Mouse (Mus musculus) c-Kit-negative CD71-positive TER-119-positive erythroid progenitor cells, embryonic 14.5 days (primary cell): ENCODE results near the gene Trappc5.

ENCODE experiments used
- DNase-seq: peaks from one replicate; pipeline ENCODE4 v3.0.0-alpha.2; 2013; ENCODE audit warnings: low read depth, low spot score

Gene Trappc5

DNA sequence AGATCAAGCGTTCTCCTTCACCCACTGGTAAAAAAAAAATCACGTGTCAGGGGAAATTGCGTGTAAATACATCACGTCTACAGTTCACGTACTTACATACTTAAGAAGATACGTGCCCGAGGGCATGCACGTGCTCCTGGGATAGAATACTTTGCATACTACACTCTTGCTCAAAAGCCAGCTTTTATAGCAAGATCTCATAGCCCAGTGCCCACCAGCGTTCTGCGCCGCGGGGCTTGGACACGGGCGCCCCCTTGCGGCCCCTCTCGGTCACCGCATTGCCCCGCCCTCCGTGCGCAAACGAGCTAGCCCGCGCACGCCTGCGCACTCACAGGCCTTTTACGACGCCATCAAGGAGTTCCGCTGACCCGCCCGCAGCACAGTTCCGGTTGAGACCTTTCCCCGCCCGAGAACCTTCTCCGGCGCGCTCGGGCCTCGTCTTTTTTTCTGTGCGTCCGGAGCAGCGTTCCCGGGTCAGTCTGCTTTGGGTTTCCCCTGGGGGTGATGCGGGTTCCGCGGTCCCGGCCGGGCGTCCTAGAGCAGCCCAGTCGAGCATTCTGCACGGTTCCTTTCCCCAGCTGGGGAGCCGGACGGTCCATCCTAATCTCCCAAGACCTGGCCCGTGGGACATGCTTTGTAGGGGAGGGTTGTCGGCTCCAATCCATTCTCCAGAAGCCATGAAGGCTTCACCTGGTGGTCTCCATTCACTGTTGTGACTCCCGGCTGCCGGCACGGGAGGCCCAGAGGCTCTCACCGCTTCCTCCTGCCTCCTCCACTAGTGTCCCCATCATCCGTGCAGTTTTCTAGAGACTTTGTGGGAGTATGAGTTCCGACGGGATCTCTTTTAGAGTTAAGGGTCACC, at the start of gene Trappc5:
Gene Trappc5, plus strand, starts transcription at position 169 of the 862 bp plus-strand sequence.
- peak; percentile 82 for DNase-seq

DNA sequence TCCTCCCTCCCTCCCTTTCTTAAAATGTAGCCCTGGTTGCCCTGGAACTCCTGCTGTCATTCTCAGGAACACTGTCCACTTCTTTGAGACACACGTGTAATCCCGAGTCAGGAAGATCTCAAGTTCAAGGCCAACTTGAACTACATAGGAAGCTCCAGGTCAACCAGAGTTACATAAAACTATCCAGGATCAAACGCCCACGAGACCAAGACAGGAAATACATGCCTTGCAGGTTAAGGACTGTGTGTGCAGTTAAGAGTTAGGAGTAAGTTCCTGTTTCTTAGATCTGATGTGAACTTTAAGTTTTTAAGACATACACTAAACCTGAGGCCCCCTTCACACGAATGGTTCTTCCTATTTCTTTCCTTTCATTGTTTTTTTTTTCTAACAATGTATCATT, 49.1 kb upstream of the Trappc5 start:
- no peak for DNase-seq

DNA sequence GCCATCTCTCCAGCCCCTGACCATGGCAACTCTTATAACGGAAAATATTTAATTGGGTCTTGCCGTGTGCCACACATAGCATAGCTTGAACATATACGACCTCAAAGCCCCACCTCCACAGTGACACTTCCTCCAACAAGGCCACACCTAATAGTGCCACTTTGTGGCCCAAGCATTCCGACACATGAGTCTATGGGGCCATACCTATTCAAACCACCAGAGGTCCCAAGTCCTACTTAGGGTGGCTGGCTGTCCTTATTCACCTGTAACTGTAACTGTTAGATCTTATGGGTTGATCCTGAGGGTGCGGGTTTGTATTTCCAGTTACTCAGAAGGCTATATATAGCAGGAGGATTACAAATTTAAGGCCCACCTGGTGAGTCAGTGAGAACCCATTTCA, 48.1 kb upstream of the Trappc5 start:
- no peak for DNase-seq

DNA sequence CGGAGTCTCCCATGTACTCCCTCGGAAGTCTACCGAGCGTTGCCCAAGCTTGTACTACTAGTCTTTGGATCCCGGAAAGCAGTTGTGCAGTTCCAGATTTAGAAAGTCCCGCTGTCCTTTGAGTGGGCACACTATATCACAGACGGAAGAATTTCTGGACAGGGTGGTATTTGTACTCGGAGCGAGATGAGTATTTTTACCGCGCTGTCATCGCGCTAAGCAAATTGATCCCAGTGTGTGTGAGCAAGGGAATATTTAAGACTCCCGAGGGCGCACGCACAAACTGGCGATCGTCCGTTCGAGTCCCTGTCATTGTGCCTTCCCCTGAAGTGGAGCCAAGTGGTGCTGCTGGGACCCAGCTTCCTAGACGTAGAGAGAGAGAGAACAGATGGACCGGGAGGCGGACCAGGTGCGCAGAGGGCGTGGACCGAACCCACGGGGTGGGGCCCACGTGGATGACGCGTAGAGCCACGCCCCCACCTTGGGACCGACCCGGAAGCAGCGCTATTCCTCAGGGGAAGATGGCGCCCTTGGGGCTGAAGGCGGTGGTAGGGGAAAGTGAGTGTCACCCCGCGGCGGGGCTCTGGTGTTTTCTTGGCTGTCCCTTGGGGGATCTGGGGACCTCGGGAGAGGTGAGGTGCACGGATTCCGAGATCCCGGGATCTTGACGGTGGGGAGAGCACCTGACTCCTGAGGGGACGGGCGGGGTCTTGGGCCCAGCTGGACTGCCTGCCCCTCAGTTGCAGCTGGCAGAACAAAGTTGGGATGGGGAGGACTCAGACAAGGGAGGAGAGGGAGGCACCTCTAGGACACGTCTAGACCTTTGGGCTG, 45.2 kb upstream of the Trappc5 start, which contains the start of gene Stxbp2:
Gene Stxbp2, plus strand, starts transcription at position 309 of the 831 bp plus-strand sequence.
- peak; percentile 72 for DNase-seq

DNA sequence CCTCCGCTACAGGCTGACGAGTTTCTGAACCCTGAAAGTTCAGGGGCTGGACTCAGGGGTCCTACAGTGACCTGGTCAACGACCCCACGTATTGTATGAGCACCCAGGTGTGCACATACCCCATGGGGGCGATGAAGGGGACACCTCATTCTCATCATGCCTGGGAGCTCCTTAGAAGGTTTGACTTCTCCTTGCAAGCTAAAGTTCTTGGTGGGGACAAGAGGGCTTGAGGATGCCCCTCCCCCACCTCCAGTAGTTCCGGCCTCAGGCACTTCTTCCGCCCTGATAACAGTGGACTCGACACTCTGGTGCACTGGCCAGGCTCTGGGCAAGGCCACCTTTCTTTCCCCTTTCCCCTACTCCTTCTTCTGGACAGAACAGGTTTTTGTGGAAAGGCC, 44.6 kb upstream of the Trappc5 start:
- peak; percentile 13 for DNase-seq

DNA sequence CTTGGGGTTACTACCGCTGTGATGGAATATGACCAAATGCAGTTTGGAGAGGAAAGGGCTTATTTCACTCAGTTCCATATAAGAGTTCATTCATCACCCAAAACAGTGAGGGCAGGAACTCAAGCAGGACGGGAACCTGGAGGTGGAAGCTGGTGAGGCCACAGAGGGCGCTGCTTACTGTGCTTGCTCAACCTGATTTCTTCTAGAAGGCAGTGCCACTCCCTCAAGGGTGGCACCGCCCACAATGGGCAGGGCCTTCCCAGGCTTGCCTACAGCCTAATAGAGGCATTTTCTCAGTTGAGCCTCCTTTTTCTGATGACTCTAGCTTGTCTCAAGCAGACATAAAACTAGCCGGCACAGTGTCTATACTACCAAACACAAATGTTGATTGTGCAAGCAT, 30.3 kb upstream of the Trappc5 start:
- no peak for DNase-seq

DNA sequence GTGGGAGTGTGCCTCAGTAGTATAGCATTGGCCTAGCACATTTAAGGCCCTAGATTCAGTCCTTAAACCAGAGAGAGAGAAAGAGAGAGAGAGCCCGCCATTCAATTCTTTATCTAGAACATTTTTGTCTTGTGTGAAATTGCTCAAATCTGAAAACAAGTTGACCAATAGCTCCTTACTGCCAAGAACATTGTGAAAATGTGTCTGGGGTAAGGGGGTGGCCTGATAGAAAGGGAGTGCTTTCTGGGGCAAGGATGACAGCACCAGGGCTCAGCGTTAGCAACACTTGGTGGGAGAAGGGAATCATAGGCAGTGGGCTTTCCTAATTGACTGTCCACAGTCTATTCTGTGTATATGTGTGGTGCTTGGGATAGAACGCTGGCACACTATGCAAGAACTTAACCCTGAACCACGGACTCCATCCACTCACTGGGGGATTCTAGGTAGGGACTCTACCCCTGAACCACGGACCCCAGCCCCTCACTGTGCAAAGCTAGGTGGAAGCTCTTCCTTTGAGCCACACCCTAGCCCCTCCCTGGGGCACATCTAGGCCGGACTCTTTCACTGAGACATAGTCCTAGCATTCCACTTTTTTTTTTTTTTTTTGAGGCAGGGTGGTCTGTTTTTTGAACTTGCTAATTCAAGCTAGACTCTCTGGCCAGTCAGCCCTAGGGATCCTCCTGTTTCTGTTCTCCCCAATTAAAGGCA, 29.1 kb upstream of the Trappc5 start:
- no peak for DNase-seq

DNA sequence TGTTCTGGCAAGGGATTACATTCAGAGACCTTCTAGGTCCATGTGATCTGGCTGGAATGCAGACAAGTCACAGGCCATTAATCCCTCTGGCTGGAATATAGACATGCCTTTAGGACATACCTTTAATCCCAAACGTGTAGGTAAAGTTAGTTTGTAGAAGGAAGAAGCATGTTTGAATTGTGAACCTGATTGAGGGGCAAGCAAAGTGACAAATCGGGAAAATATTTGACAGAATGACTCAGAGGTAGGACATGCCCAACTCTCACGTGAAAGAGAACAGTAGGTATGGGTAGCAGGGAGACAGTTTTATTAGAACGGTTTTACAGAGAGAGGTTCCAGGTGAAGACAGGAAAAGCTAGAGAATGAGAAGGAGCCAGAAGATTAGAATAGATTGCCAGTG, 28.5 kb upstream of the Trappc5 start:
- DNase-seq: no peak

DNA sequence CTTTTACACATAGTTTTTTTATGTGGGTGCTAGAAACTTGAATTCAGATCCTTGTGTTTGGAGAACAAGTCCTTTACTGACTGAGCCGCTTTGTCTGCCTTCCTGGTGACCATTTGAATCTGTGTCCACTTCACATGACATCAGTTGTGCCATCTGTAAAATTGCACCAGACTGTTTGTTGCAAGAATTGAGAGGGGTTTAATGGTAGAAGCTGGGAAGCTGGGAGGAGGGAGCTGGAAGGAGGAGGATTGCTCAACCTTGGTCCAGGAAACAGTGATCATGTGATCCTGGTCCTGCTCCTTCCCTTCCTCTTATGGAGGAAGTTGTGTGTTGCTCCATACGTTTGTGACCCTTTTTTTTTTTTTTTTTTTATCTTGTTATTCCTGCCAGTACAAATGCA, 27.8 kb upstream of the Trappc5 start:
- DNase-seq: no peak

DNA sequence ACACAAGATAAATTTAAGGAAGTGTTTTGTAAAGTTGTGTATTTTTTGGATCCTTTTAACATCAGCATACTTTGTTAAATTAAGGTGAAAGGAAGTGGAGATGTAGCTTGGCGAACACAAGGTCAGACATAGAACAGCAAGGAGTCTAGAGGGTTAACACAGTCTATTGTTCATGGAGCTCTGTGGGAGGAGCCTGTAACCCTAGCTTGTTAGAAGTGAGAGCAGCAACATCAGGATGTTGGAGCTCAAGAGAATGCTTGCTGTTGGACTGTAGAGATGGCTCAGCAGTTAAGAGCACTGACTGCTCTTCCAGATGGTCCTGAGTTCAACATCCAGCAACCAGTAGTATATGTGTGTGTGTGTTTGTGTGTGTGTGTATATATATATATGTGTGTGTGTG, 27.1 kb upstream of the Trappc5 start:
- DNase-seq: no peak

DNA sequence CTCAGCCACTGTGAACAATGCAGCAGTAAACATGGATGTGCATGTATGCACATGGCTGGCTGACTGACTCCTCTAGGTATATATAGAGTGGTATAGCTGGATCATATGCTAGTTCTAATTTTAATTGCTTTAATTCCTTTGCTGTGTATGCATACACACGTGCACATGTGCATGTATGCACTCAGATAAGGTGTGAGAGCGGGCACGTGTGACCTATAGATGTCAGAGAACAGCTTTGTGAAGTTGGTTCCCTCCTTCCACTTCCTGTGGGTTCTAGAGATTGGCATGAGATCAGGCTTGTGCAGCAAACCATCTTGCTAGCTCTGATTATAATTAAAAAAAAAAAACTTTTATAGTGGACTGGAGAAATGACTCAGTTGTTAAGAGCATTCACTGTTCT, 23.3 kb upstream of the Trappc5 start:
- DNase-seq: no peak

DNA sequence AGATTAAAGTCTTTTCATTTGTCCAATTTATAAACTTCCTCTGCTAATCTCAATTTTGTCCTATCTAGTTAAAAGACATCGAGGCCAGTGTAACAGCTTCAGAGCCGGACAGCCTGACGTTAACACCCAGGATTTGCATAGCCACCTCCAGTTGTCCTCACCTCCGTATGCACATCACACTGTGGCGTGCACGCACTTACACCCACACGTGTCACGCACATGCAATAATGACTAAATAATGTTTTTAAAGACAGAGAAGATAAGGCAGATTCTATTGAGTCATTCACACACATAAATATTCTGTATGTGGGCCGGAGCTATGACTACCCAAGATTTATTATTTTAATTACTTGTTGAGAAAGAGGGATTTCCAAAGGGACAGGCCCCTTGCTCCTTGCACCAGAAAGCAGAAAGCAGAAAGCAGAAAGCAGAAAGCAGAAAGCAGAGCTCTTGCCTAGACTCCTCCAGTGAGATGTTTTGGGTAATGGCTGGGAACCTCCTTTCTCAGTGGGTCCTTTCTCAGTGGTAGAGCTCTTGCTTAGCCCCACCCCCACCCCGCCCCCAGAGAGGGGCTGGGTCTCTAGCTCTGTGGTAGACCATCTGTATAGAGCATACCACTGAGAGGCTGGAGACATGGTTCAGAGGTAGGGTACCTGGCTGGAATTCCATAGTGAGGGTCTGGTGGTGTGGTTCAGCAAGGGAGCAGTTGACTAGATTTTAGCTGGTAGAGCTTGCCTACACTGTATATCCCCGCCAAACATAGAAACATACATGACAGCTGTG, 21.2 kb upstream of the Trappc5 start:
- no peak for DNase-seq

DNA sequence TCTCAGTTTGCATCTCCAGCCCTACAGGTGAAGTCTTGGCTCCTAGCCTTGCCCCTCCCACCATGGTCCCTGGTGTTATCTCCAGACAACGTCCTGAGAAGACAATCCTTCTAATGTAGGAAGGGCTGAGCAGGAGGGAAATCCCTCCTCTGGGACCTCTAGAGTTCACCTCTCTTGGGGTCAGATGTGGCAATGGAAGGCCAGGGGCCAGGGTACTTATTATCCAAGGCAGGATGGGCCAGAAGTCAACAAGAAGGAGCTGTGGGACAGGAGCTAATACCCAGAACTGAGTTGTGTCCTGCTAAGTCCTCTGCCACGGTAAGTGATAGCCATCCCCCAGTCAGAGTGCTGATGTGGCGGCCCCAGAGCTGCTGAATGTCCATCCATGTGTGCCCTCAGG, 20.6 kb upstream of the Trappc5 start, which contains the start of gene Retn:
Gene Retn, plus strand, starts transcription at position 245 of the 400 bp plus-strand sequence.
- DNase-seq: no peak

DNA sequence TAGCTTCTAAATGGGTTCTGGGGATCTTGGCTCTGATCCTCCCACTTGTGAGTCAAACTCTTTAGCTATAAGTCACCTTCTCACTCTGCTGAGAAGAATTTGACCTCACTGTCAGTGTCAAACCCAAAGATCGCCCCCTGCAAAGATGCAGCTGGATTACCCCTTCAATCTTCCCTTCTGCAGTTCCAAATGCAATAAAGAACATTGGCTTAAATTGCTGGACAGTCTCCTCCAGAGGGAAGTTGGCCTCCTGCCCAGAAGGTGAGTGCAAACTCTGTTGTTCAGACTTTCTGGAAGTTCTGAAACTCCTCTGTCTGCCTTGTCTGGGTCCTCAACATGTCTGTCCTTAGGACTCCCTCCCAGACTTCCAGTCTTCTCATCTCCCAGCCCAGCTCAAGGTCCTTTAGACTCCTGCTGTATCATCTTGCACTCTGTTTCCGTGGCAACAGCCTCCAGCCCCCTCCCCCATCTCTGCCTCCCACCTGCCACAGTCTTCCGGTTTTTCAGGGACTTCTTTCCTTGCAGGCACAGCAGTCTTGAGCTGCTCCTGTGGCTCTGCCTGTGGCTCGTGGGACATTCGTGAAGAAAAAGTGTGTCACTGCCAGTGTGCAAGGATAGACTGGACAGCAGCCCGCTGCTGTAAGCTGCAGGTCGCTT, 19.2 kb upstream of the Trappc5 start:
- DNase-seq: no peak

DNA sequence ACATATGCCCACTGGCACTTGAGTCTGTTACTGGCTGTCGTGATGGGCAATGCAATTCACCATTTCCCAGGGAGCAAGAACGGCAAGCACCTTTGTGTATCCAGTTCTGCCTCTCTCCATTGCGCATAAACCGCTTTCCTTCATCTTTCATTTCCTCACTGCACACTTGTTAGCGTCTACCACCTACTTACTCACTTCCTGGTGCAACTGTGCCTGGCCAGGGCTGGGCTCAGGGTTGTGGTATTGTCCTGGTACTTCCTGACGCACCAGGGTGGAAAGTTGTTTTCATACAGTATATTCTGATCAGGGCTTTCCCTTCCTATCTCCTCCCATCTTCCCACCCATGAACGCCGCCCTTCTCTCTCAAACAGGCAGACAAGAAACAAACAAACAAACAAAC, 15.2 kb upstream of the Trappc5 start:
- DNase-seq: no peak

DNA sequence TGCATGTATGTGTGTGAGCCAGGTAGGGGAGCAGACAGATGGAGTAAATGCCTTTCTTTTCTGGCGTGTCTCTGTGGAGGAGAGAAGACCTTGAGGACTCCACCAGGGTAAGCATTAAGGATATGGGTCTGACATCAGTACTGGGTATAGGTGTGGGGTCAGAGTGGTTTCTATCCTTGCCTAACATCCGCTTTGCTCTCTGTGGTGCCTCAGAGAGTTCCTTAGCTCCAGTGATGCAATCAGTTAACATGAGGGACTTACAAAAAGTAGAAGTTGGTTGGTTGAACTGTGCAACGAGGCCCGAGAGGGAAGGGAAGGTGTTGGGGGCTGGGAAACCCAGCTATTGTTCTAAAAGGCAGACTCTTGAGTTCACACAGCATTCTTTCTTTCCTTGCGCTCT, 11.7 kb upstream of the Trappc5 start:
- no peak for DNase-seq

DNA sequence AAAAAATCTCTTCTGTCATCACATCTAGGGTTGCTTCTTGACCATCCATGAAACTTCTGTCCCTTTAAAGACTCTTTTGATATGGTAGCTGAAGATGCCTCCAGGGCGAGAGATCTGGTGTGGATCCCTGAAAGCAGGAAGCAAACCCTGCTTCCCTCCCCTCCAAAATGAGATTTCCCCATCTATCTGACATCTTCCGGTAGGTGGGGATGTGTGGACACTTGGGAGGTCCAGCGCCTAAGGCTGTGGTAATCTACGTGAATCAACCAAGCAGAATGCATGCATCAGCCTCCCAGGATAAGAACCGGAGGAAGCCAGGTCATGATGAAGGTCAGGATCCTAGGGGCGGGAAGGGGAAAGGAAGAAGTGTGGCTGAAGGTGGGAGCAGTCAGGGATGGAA, 10.6 kb upstream of the Trappc5 start, which contains the start of gene Mcemp1:
Gene Mcemp1, plus strand, starts transcription at position 248 of the 400 bp plus-strand sequence.
- DNase-seq: no peak

DNA sequence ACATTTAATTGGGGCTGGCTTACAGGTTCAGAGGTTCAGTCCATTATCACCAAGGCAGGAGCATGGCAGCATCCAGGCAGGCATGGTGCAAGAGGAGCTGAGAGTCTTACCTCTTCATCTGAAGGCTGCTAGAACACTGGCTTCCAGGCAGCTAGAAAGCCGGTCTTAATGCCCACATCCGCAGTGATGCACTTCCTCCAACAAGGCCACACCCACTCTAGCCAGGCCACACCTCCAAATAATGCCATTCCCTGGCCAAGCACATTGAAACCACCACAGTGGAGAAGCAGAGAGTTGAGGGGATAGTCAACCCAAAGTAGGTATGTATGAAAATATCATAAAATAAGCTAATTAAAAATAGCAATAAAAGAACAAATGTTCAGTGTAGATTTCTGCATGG, 5.7 kb upstream of the Trappc5 start:
- no peak for DNase-seq

DNA sequence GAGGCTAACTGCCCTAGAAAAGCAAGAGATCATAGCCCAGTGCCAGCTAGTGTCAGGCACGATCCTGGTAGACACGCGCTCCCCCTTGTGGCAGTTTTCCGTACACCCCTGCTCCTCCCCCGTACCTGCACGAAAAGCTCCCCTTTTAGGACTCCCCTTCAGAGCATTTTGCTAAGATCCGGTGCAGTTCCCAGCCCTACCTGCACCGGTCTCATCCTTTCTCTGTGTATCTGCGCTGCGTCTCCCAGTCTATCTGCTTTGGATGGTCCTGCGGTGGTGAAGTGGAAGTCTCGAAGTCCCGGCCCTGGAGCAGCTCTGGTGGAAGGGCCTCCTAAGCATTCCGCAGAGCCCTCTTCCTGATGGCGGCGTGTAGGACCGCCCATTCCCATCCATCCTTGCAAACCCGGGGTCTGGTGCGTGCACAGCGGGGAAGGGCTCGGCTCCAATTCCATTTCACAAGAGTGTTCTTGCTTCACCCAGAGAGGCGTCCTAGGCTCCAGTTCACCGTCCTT, 4.1 kb upstream of the Trappc5 start, which contains the start of gene Fcor:
Gene Fcor, minus strand, starts transcription at position 383 of the 512 bp plus-strand sequence.
- peak; percentile 42 for DNase-seq

DNA sequence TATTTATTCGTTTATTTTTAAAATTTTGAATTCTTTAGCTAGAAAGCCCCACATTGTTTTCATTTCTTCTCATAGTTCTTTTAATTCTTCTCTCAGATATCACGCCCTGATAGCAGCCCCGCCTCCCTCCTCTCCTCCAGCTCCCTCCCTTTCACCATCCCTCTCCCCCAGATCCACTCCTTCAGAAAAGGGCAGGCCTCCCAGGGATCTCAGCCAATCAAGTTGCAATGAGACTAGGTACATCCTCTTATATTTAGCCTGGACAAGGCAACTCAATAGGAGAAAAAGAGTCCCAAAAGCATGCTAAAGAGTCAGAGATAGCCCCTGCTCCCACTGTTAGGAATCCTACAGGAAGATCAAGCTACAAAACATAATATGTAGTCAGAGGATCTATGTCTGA, 1.4 kb upstream of the Trappc5 start:
- no peak for DNase-seq
